Mouse (Mus musculus) gastrocnemius, postnatal 10 days (tissue): ENCODE data around the gene B3glct. TPM values are rescaled to one million over a fixed set of nuclear protein-coding genes. Genes with fewer than 3 reads are reported as not detected.

Experiments
- DNase-seq: peaks from one replicate; pipeline ENCODE4 v3.0.0; 2021; ENCODE audit warnings: mixed read lengths
- total RNA-seq, 2 experiments: library from RNA; stranded (reverse); gene quantifications; 2 replicates each; pipeline ENCODE4 v1.2.3; 2021

Gene B3glct
- total RNA-seq, 2 experiments from 2014 or later = 6.6 to 8.4 TPM

- DNase-seq = no peak
Observed at GRCm38 (mm10) chr5:149663417-149663816, 14.6 kb upstream of the B3glct start.

DNA sequence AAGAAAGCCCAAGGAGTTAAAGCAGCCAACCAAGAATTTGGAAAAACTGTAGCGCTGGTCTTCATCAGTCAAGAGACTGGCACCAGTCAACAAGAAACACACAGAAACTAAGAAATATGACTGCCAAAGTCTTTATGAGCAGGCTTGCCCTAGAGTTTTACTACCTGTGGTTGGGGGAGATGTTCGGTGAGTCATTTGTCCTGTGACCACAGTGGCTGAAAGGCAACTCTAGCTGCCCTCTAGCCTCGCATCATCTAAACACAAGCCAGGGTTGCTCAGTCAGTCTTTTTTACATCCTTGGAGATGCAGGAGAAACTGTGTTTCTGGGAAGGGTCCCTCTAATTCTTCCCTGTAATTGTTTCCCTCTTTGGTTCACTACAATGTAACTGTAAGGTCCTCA is 834 bp upstream of the B3glct start:
- DNase-seq = no peak

GRCm38 (mm10) chr5:149678990-149679348 is 939 bp downstream of the B3glct start:
- DNase-seq = no peak

DNA sequence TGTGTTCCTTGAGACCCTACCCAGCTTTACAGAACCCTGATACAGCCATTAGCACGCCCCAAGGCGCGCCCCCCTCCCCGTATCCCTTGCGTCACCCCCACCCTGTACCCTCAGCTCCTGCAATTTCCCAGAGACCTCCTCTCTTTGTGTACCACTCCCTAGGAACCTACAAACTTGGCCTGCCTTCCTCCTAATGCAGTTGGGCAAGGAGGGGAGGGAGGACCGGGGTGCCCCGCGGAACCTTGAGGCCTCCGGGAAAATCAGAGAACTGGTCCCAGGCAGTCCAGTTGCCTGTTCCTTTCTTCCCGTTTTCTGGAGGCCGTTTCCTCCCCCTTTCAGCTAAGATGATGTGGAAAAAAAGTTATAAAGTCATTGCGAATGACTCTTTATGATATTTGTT is 1.3 kb downstream of the B3glct start:
- no peak for DNase-seq

- no peak for DNase-seq
Observed at GRCm38 (mm10) chr5:149679886-149680285, 1.9 kb downstream of the B3glct start.

GRCm38 (mm10) chr5:149680946-149681345 is 2.9 kb downstream of the B3glct start:
- no peak for DNase-seq

GRCm38 (mm10) chr5:149689860-149690259 is 11.8 kb downstream of the B3glct start:
- no peak for DNase-seq

DNA sequence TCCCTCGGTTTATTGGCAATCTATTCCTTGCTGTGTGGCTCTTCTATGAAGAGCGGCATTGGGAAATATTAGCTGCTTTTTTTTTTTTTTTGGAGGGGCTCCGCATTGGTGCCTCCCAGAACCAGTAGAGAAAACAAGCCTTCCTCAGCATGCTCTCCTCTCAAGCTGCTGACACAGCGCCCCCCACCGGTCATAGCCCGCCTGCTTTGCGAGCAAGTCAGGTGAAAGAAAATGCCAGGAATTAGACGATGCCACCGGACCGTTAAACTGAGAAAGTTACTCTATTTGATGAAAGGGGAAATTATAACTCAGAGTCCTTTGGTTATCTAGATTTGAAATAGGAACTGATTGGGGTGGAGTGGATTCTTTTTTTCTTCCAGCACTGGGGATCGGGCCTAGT is 14.5 kb downstream of the B3glct start:
- DNase-seq = no peak

DNA sequence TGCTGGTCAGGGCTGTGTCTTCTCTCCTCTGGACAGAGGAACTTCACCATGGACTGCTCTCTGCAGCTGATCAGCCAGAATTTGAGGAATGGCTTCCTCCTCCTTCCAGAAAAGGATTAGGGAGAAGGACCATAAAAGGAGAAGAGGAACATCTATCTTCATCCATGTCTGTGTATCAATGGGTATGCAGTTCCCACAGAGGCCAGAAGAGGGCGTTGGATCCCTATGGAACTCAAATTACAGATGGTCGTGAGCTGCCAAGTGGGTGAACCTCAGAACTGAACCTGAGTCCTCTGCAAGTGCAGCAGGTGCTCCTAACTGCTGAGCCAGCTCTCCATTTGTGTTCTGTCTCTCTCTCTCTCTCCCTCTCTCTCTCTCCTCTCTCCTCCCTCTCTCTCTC is 15.2 kb downstream of the B3glct start:
- DNase-seq = no peak

GRCm38 (mm10) chr5:149693968-149694367 is 15.9 kb downstream of the B3glct start:
- no peak for DNase-seq

DNA sequence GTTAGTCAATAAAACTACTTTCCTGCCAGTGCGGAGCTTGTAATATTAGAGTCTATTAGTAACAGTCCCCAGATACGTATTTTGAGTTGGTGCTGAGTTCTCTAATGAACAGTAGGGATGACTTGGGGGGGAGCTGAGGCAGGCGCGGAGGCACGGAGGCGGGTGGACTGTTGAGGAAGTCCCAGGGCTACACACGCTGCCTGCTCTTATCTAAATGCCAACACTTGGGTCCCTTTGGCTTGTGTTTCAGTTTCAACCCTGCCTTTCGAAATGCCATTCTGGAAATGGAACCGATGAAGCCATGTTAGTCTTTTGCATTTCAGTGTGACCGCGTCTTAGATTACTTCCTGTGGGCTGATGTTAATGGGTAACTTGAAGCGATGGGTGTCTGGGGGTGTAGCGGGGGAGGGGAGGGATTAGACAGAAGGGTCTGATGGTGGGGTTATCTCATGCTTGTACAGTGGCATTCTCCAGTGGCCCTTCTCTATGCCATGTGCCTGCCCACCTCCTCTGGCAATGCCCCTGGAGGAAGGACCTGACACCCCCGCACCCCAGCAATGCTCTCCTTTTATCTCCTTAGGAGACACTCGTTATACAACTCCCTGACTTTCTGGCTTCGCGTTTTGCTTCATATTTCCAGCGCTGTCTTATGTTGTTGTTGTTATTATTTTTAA is 17.2 kb downstream of the B3glct start:
- DNase-seq = no peak

DNA sequence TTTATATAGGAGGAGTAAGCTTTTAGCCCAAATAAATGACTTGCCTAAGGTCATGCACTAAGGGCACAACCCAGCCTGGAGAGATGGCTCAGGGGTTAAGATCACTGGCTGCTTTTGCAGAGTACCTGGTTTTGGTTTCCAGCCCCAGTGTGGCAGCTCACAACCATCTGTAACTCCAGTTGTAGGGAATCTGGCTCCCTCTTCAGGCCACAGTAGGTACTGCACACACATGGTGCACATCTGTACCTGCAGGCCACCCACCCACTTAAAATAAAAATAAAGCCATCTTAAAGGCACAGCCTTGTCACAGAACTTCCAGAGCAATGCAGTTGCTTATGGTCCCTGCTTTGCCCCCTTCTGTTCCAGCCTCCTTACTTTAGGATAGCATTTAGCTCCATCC is 24.7 kb downstream of the B3glct start:
- no peak for DNase-seq

GRCm38 (mm10) chr5:149711545-149711944 is 33.5 kb downstream of the B3glct start:
- DNase-seq = no peak

DNA sequence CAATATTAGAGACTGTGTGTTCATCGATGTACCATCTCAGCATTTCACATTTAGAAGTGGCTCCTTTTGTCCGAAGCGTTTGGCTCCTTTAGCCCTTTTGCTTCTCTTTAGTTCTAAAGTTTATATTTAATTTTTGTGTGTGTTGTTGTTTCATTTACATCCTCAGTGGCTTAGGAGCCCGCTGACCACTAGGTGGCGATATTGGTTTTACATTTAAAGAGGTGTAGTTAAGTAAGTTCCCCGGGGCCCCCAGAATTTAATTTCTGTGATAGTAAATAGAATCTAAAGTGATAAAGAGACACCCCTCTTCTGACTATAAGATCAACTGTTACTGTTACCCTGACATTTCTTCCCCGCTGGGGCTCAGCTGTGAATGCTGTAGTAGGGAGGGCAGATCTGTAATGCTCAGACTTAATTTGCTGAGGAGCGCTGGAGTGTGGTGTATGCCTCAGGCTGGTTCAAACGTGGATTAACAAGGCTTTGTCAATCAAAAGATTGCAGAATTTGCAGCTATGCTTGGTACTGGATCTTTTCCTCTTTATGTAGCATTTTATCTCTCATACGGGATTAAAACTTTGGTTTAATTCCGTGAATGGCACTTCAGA is 35.2 kb downstream of the B3glct start:
- peak; percentile 38 for DNase-seq

GRCm38 (mm10) chr5:149713834-149714233 is 35.8 kb downstream of the B3glct start:
- no peak for DNase-seq

DNA sequence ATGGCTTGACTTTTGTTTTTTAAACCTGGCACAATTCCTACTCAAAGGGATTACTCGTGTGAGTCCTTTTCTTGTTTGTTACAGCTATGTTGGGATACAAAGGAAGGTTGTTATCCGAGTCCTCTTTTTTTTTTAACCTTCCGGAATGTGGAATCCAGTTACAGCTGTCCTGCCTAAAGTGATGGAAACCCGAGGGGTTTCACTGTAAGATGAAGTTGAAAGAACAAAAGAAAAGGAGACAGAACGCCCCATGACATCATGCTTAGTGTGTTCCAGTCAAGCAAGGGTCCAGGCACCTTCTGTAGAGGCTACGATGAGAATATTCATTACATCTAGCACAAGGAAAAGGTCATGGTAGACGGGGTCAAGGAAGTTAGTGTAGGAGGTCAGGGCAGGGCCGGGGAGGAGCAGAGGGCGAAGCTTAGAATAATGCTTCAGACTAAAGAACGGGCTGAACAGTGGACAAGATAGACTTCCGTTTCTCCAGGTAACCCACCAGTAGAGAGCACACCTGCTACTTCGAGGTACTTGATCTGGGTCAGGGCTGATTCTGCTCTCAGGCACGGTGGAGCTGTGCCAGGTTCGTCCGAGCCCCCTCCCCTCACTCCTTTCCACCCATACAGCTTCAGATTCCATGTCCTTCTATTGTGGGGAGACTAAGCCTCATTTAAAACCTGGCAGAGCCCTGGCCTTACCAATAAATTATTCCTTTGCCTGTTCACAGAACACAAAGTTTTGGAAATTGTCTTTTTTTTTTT is 37.7 kb downstream of the B3glct start:
- no peak for DNase-seq

DNA sequence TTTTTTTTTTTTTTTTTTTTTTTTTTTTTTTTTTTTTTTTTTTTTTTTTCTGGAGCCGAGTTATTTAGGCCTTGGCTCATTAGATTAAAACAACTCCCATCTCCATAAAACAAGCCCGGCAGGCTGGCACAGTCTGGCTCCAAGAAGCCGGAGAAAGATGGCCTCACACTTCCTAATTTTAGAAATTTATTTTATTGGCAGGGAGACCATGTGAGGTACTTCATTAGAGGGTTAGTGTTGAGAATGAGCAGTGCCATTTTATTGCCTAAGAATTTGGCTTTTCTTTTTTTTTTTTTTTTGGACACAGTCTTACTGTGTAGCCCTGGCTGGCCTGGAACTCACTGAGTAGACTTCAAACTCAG is 38.3 kb downstream of the B3glct start:
- no peak for DNase-seq

DNA sequence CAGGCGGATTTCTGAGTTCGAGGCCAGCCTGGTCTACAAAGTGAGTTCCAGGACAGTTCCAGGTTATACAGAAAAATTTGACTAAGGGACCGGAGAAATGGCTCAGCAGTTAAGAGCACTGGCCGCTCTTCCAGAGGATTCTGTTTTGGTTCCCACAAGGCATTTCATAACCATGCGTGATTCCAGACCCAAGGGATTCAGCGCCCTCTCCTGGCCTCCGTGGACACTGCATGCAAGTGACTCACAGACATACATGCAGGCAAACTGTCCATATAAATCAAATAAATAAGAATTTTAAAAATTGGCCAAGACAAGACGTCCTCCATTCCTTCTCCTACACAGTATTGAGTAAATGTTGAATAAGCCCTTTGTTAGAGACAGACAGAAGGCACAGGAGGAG is 53.7 kb downstream of the B3glct start:
- no peak for DNase-seq

GRCm38 (mm10) chr5:149737210-149737609 is 59.2 kb downstream of the B3glct start:
- no peak for DNase-seq

GRCm38 (mm10) chr5:149740145-149740544 is 62.1 kb downstream of the B3glct start:
- no peak for DNase-seq

- no peak for DNase-seq
Observed at GRCm38 (mm10) chr5:149740703-149741102, 62.7 kb downstream of the B3glct start.

DNA sequence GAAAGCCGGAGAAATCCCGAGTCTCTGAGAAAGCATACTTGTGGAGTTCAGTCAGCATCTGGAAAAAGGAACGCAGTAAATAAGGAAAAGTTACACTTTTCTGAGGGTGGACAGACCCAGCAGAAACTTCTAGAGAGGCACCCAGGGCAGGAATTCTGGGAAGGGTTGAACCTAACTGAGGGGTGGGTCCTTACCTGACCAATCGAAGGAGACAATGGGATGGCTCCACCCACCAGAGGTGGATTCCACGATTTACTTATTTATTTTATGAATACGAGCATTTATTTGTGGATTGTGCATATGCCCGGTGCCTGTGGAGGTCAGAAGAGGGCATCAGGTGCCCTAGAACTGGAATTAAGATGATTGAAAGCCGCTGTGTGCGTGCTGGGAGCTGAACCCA is 64.3 kb downstream of the B3glct start:
- DNase-seq = no peak

- DNase-seq = no peak
Observed at GRCm38 (mm10) chr5:149745079-149745478, 67.0 kb downstream of the B3glct start.
